Mouse (Mus musculus) stomach, postnatal 0 days (tissue): ENCODE measurements at regions not wholly inside any gene's neighbourhood (a gene's known extent, or its start where the extent isn't known, plus 50 kb on each side); places are given as distances from the start of the nearest gene placed in this dataset.

Source experiments
- ATAC-seq: fragments of 200-750 bp; cut with Nextera tagmentation; 2 replicates; pipeline ENCODE4 v1.8.0; 2017; ENCODE audit not compliant: low FRiP score, low TSS enrichment
- DNase-seq: peaks from one replicate; pipeline ENCODE4 v3.0.0-alpha.2; 2016; ENCODE audit warnings: low spot score
- H3K27ac ChIP-seq: fragments of 300-500 bp; sonication (generic); replicated peaks from 2 replicates; pipeline ENCODE4 v1.5.1; 2014; ENCODE audit warnings: mild to moderate bottlenecking, control low read depth
- H3K27me3 ChIP-seq: fragments of 300-500 bp; sonication (generic); 2 replicates; pipeline ENCODE4 v1.6.1; 2014; ENCODE audit warnings: low read length; ENCODE audit not compliant: control insufficient read depth, insufficient read depth
- H3K36me3 ChIP-seq: fragments of 300-500 bp; sonication (generic); 2 replicates; pipeline ENCODE4 v1.6.1; 2014; ENCODE audit warnings: low read length, mixed read lengths; ENCODE audit not compliant: control insufficient read depth, insufficient read depth
- H3K4me1 ChIP-seq: fragments of 300-500 bp; sonication (generic); replicated peaks from 2 replicates; pipeline ENCODE4 v1.6.1; 2014; ENCODE audit warnings: antibody characterized with exemption; ENCODE audit not compliant: control insufficient read depth, insufficient read depth
- H3K4me2 ChIP-seq: fragments of 300-500 bp; sonication (generic); replicated peaks from 2 replicates; pipeline ENCODE4 v1.6.1; 2014; ENCODE audit warnings: low read depth, mild to moderate bottlenecking, control low read depth, moderate library complexity
- H3K4me3 ChIP-seq: fragments of 300-500 bp; sonication (generic); 2 replicates; pipeline ENCODE4 v1.5.1; 2014; ENCODE audit warnings: low read depth, low read length, control low read depth
- H3K9ac ChIP-seq: fragments of 300-500 bp; sonication (generic); 2 replicates; pipeline ENCODE4 v1.6.1; 2014; ENCODE audit warnings: mild to moderate bottlenecking, low read length, control low read depth, mixed read lengths
- H3K9me3 ChIP-seq: fragments of 300-500 bp; sonication (generic); 2 replicates; pipeline ENCODE4 v1.6.1; 2016; ENCODE audit warnings: low read length; ENCODE audit not compliant: control insufficient read depth
- CTCF ChIP-seq: IDR thresholded peaks from 2 replicates; pipeline ENCODE4 v1.5.1; 2016; ENCODE audit warnings: antibody characterized with exemption, low read depth, mild to moderate bottlenecking, moderate library complexity
- EP300 ChIP-seq: optimal IDR thresholded peaks from 2 replicates; pipeline ENCODE3; 2016; ENCODE audit warnings: antibody characterized with exemption
- WGBS: fragments of 180-500 bp; shearing (Covaris S2); extraction: QIAGEN DNeasy Blood & Tissue Kit; methylation state at CpG from one replicate; pipeline ENCODE4 v1.1.7; 2014; 5-methylcytosine and 5-hydroxymethylcytosine counted together

GRCm38 (mm10) chr13:11331991-11332390 lies 774.8 kb downstream of the Ryr2 start:
- no peak for TF ChIP-seq EP300
- no peak for TF ChIP-seq CTCF
- no peak overlapping the region for H3K4me2 ChIP-seq
- no peak for ATAC-seq
- 75% methylated on average over 4 of the region's 4 CpGs for WGBS
- no peaks in the 10 kb centered on the region for H3K27me3 ChIP-seq
- H3K27ac ChIP-seq: no peak overlapping the region
- no peaks in the 10 kb centered on the region for H3K36me3 ChIP-seq
- no peak overlapping the region for H3K9ac ChIP-seq
- no peak for DNase-seq
- no peaks in the 10 kb centered on the region for H3K9me3 ChIP-seq
- no peaks in the 10 kb centered on the region for H3K4me1 ChIP-seq
- no peak overlapping the region for H3K4me3 ChIP-seq

- Histone ChIP-seq H3K4me3 (no peak overlapping the region), H3K9me3 (no peaks in the 10 kb centered on the region), H3K9ac (no peak overlapping the region), H3K36me3 (no peaks in the 10 kb centered on the region), H3K4me1 (no peaks in the 10 kb centered on the region), H3K27me3 (no peaks in the 10 kb centered on the region), H3K27ac (no peak overlapping the region), H3K4me2 (no peak overlapping the region)
- ATAC-seq (no peak), DNase-seq (no peak)
- WGBS: 80% methylated on average over 2 of the region's 2 CpGs
- TF ChIP-seq EP300: no peak
- no peak for TF ChIP-seq CTCF
Observed at GRCm38 (mm10) chr13:11308716-11309115, 798.0 kb downstream of the Ryr2 start.

GRCm38 (mm10) chr13:11295493-11295892 lies 811.3 kb downstream of the Ryr2 start:
- DNase-seq (no peak), ATAC-seq (no peak)
- WGBS: 83% methylated on average over 2 of the region's 2 CpGs
- H3K27me3 ChIP-seq: no peaks in the 10 kb centered on the region
- no peak overlapping the region for H3K4me2 ChIP-seq
- H3K27ac ChIP-seq: no peak overlapping the region
- no peak for TF ChIP-seq CTCF
- no peak for TF ChIP-seq EP300
- H3K9me3 ChIP-seq: no peaks in the 10 kb centered on the region
- H3K4me1 ChIP-seq: no peaks in the 10 kb centered on the region
- H3K4me3 ChIP-seq: no peak overlapping the region
- no peak overlapping the region for H3K9ac ChIP-seq
- H3K36me3 ChIP-seq: no peaks in the 10 kb centered on the region

GRCm38 (mm10) chr13:11294689-11295088 lies 812.1 kb downstream of the Ryr2 start:
- Histone ChIP-seq H3K4me3 (no peak overlapping the region), H3K4me1 (no peaks in the 10 kb centered on the region), H3K36me3 (no peaks in the 10 kb centered on the region), H3K27ac (no peak overlapping the region), H3K9ac (no peak overlapping the region), H3K9me3 (no peaks in the 10 kb centered on the region), H3K27me3 (no peaks in the 10 kb centered on the region), H3K4me2 (no peak overlapping the region)
- TF ChIP-seq CTCF (no peak), EP300 (no peak)
- no peak for ATAC-seq
- 81% methylated on average over 1 of the region's 1 CpGs for WGBS
- no peak for DNase-seq

GRCm38 (mm10) chr13:11293750-11294149 lies 813.0 kb downstream of the Ryr2 start:
- no peak overlapping the region for H3K4me3 ChIP-seq
- no peaks in the 10 kb centered on the region for H3K36me3 ChIP-seq
- no peak overlapping the region for H3K9ac ChIP-seq
- H3K27me3 ChIP-seq: no peaks in the 10 kb centered on the region
- TF ChIP-seq EP300 (no peak), CTCF (no peak)
- H3K4me1 ChIP-seq: no peaks in the 10 kb centered on the region
- ATAC-seq (no peak), DNase-seq (no peak)
- H3K9me3 ChIP-seq: no peaks in the 10 kb centered on the region
- H3K4me2 ChIP-seq: no peak overlapping the region
- H3K27ac ChIP-seq: no peak overlapping the region

GRCm38 (mm10) chr13:11273896-11274295 lies 832.8 kb downstream of the Ryr2 start:
- H3K9me3 ChIP-seq: no peaks in the 10 kb centered on the region
- no peaks in the 10 kb centered on the region for H3K36me3 ChIP-seq
- whole genome bisulfite sequencing: 36% methylated on average over 1 of the region's 1 CpGs
- H3K27me3 ChIP-seq: no peaks in the 10 kb centered on the region
- DNase-seq: no peak
- H3K9ac ChIP-seq: no peak overlapping the region
- H3K4me3 ChIP-seq: no peak overlapping the region
- no peak for ATAC-seq
- H3K4me2 ChIP-seq: no peak overlapping the region
- no peak overlapping the region for H3K27ac ChIP-seq
- no peaks in the 10 kb centered on the region for H3K4me1 ChIP-seq
- TF ChIP-seq CTCF (no peak), EP300 (no peak)
